Mouse (Mus musculus) stomach, embryonic 14.5 days (tissue): ENCODE data around the gene Sycp3. TPM values are rescaled to one million over a fixed set of nuclear protein-coding genes. Genes with fewer than 3 reads are reported as not detected.

ENCODE experiments used
- ATAC-seq: fragments of 200-750 bp; cut with Nextera tagmentation; 2 replicates; pipeline ENCODE4 v1.8.0; 2017; ENCODE audit warnings: low read depth, moderate TSS enrichment; ENCODE audit not compliant: insufficient number of reproducible peaks, insufficient read depth, low FRiP score
- H3K27ac ChIP-seq: fragments of 300-500 bp; sonication (generic); 2 replicates; pipeline ENCODE4 v1.5.1; 2014; ENCODE audit warnings: mild to moderate bottlenecking, low read length, moderate library complexity, mixed read lengths
- H3K27me3 ChIP-seq: fragments of 300-500 bp; sonication (generic); 2 replicates; pipeline ENCODE4 v1.6.1; 2014; ENCODE audit warnings: low read length, control low read depth, mixed read lengths; ENCODE audit not compliant: control insufficient read depth, insufficient read depth
- H3K36me3 ChIP-seq: fragments of 300-500 bp; sonication (generic); 2 replicates; pipeline ENCODE4 v1.6.1; 2014; ENCODE audit warnings: mild to moderate bottlenecking, control low read depth, low read length, moderate library complexity, mixed read lengths; ENCODE audit not compliant: control insufficient read depth, insufficient read depth
- H3K4me1 ChIP-seq: fragments of 300-500 bp; sonication (generic); 2 replicates; pipeline ENCODE4 v1.6.1; 2014; ENCODE audit warnings: low read length, control low read depth, mixed read lengths; ENCODE audit not compliant: control insufficient read depth, insufficient read depth
- H3K4me2 ChIP-seq: fragments of 300-500 bp; sonication (generic); replicated peaks from 2 replicates; pipeline ENCODE4 v1.6.1; 2014; ENCODE audit warnings: low read depth, low read length, control low read depth
- H3K4me3 ChIP-seq: fragments of 300-500 bp; sonication (generic); 2 replicates; pipeline ENCODE4 v1.5.1; 2014; ENCODE audit warnings: low read depth, low read length, control low read depth
- H3K9ac ChIP-seq: fragments of 300-500 bp; sonication (generic); replicated peaks from 2 replicates; pipeline ENCODE4 v1.6.1; 2014; ENCODE audit warnings: low read depth, mild to moderate bottlenecking, control low read depth, low read length, moderate library complexity, mixed read lengths
- H3K9me3 ChIP-seq: fragments of 300-500 bp; sonication (generic); 2 replicates; pipeline ENCODE4 v1.6.1; 2016; ENCODE audit warnings: low read depth, low read length, control low read depth; ENCODE audit not compliant: control insufficient read depth
- whole genome bisulfite sequencing: fragments of 180-500 bp; shearing (Covaris S2); extraction: QIAGEN DNeasy Blood & Tissue Kit; methylation state at CpG from one replicate; pipeline ENCODE4 v1.1.7; 2014; 5-methylcytosine and 5-hydroxymethylcytosine counted together
- polyA plus RNA-seq: library from polyadenylated mRNA; unstranded; fragments of >200 nt; fragmentation: Nextera tagmentation; extraction: Ambion mirVana; gene quantifications from 2 replicates; pipeline ENCODE4 v1.2.1, GENCODE M21; 2014

Sycp3 gene
- polyA plus RNA-seq, result 0.34 TPM in 1 of 2 replicates, not detected in the other

- Histone ChIP-seq H3K27ac (no peak within 1 kb of the TSS), H3K9ac (no peak within 1 kb of the TSS), H3K36me3 (no peaks in the 10 kb centered on the region), H3K9me3 (no peaks in the 10 kb centered on the region), H3K4me1 (no peaks in the 10 kb centered on the region), H3K27me3 (no peaks in the 10 kb centered on the region), H3K4me2 (no peak within 1 kb of the TSS), H3K4me3 (no peak within 1 kb of the TSS)
- ATAC-seq, result peak; percentile 18; the same call in 1 of the 2 replicates
- WGBS, result 80% methylated on average over 33 of the region's 33 CpGs
Measured at GRCm38 (mm10) chr10:88459502-88459992, at the start of gene Sycp3. TSS of gene Sycp3 (plus strand) at chr10:88459569.

GRCm38 (mm10) chr10:88409751-88410150 is 49.6 kb upstream of the Sycp3 start:
- no peaks in the 10 kb centered on the region for H3K9me3 ChIP-seq
- H3K4me3 ChIP-seq, result no peak overlapping the region
- no peaks in the 10 kb centered on the region for H3K27me3 ChIP-seq
- no peak overlapping the region for H3K27ac ChIP-seq
- no peaks in the 10 kb centered on the region for H3K4me1 ChIP-seq
- no peak for ATAC-seq
- 72% methylated on average over 2 of the region's 2 CpGs for WGBS
- H3K4me2 ChIP-seq, result no peak overlapping the region
- no peak overlapping the region for H3K9ac ChIP-seq
- no peaks in the 10 kb centered on the region for H3K36me3 ChIP-seq

- Histone ChIP-seq H3K9ac (no peak overlapping the region), H3K4me2 (no peak overlapping the region), H3K4me3 (no peak overlapping the region), H3K27me3 (no peaks in the 10 kb centered on the region), H3K27ac (no peak overlapping the region), H3K4me1 (no peaks in the 10 kb centered on the region), H3K36me3 (no peaks in the 10 kb centered on the region), H3K9me3 (no peaks in the 10 kb centered on the region)
- no peak for ATAC-seq
- 68% methylated on average over 17 of the region's 17 CpGs for WGBS
Measured at GRCm38 (mm10) chr10:88412290-88412995, 46.9 kb upstream of the Sycp3 start.

- H3K36me3 ChIP-seq, result no peaks in the 10 kb centered on the region; the same call in 1 of the 2 replicates
- WGBS, result 83% methylated on average over 5 of the region's 5 CpGs
- no peaks in the 10 kb centered on the region for H3K27me3 ChIP-seq
- no peaks in the 10 kb centered on the region for H3K4me1 ChIP-seq
- H3K27ac ChIP-seq, result no peak overlapping the region
- H3K9me3 ChIP-seq, result no peaks in the 10 kb centered on the region
- no peak overlapping the region for H3K9ac ChIP-seq
- no peak overlapping the region for H3K4me2 ChIP-seq
- no peak for ATAC-seq
- H3K4me3 ChIP-seq, result no peak overlapping the region
Measured at GRCm38 (mm10) chr10:88417686-88418085, 41.7 kb upstream of the Sycp3 start.

GRCm38 (mm10) chr10:88420141-88420541 is 39.2 kb upstream of the Sycp3 start:
- WGBS, result 82% methylated on average over 11 of the region's 11 CpGs
- no peak for ATAC-seq
- H3K27me3 ChIP-seq, result no peaks in the 10 kb centered on the region

GRCm38 (mm10) chr10:88420655-88421435 is 38.5 kb upstream of the Sycp3 start:
- no peaks in the 10 kb centered on the region; the same call in 1 of the 2 replicates for H3K36me3 ChIP-seq
- no peak overlapping the region for H3K4me3 ChIP-seq
- H3K27ac ChIP-seq, result no peak overlapping the region
- no peaks in the 10 kb centered on the region for H3K4me1 ChIP-seq
- 94% methylated on average over 19 of the region's 19 CpGs for WGBS
- H3K27me3 ChIP-seq, result no peaks in the 10 kb centered on the region
- H3K9ac ChIP-seq, result no peak overlapping the region
- H3K9me3 ChIP-seq, result no peaks in the 10 kb centered on the region
- no peak overlapping the region for H3K4me2 ChIP-seq
- no peak for ATAC-seq

More at GRCm38 (mm10) chr10:88420141-88420541, 39.2 kb upstream of the Sycp3 start:
- Histone ChIP-seq H3K4me2 (no peak overlapping the region), H3K9me3 (no peaks in the 10 kb centered on the region), H3K36me3 (no peaks in the 10 kb centered on the region; the same call in 1 of the 2 replicates), H3K9ac (no peak overlapping the region), H3K27ac (no peak overlapping the region), H3K4me3 (no peak overlapping the region), H3K4me1 (no peaks in the 10 kb centered on the region)

- peak; percentile 49; the same call in 1 of the 2 replicates for ATAC-seq
- no peak overlapping the region for H3K9ac ChIP-seq
- H3K4me2 ChIP-seq, result no peak overlapping the region
- no peak overlapping the region for H3K27ac ChIP-seq
- H3K9me3 ChIP-seq, result no peaks in the 10 kb centered on the region
- no peaks in the 10 kb centered on the region for H3K27me3 ChIP-seq
- H3K36me3 ChIP-seq, result peaks cover 4% of the 10 kb centered on the region; the same call in 1 of the 2 replicates
- no peak overlapping the region for H3K4me3 ChIP-seq
- H3K4me1 ChIP-seq, result no peaks in the 10 kb centered on the region
- 94% methylated on average over 2 of the region's 2 CpGs for WGBS
Measured at GRCm38 (mm10) chr10:88426158-88426816, 33.1 kb upstream of the Sycp3 start.

- H3K27me3 ChIP-seq, result no peaks in the 10 kb centered on the region
- no peaks in the 10 kb centered on the region for H3K9me3 ChIP-seq
- no peak for ATAC-seq
- no peak overlapping the region for H3K4me2 ChIP-seq
- H3K4me1 ChIP-seq, result no peaks in the 10 kb centered on the region
- no peak overlapping the region for H3K27ac ChIP-seq
- 69% methylated on average over 5 of the region's 5 CpGs for WGBS
- H3K4me3 ChIP-seq, result no peak overlapping the region
- peaks cover 4% of the 10 kb centered on the region; the same call in 1 of the 2 replicates for H3K36me3 ChIP-seq
- no peak overlapping the region for H3K9ac ChIP-seq
Measured at GRCm38 (mm10) chr10:88426896-88427295, 32.5 kb upstream of the Sycp3 start.
